Mouse (Mus musculus): ENCODE data around the gene Snx4.

Snx4 gene

GRCm38 (mm10) chr16:33271824-33272223, 20.6 kb downstream of the Snx4 start:
- no peak for DNase-seq (ENCODE audit: low spot score)

- no peak for DNase-seq (ENCODE audit: low spot score)
Measured at GRCm38 (mm10) chr16:33283079-33283478, 31.8 kb downstream of the Snx4 start.

DNA sequence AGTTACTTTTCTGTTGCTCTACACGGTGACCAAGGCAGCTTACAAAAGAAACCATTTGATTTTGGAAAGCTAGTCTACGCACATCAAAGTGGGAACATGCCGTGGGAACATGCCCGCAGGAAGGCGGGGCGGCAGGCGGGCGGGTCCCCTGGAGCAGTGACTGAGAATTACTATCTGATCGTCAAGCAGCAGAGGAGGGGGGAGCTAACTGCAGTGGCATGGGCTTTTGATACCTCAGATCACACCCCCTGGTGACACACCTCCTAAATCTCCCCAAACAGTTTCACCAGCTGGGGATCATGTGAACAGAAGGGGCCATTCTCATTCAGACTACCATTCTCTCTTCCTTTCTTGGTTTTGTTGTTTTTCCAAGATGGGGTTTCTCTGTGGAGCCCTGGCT, 37.3 kb downstream of the Snx4 start:
- DNase-seq (ENCODE audit: low spot score) = no peak

DNA sequence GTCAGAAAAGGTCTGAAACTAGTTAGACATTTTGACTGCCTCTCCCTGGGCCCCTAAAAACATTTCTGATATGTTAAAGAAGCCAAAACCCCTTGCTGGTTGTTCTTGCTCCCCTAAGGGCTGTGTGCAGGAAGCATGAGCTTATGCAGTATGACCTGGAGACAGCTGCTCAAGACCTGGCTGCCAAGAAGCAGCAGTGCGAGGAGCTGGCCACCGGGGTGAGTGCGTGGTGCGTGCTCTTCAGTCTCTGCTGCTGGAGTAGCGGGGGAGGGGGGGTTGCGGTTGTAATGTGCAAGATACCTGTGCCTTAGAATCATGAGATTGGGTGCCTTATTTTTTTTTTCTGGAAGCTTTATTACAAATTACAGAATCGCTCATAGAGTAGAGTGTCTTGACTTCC, 38.7 kb downstream of the Snx4 start:
- DNase-seq (ENCODE audit: low spot score) = no peak

- DNase-seq (ENCODE audit: low spot score) = no peak
Measured at GRCm38 (mm10) chr16:33292241-33292640, 41.0 kb downstream of the Snx4 start.

DNA sequence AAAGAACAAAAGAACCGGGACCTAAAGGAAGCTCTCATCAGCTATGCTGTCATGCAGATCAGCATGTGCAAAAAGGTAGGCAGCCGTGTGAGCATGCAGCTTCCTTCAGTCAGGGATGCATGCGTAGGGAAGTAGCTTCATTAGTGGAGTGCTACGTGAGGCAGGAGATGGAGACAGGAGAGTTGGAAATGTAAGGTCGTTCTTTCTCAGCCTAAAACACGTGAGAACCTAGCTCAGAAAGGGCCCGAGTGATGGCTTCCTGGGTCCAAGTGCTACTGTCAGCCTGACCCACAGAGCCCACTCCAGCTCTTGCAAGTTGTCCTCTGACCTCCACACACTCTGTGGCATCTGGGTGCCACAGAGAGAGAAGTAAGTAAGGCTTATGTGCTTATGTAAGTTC, 43.4 kb downstream of the Snx4 start:
- DNase-seq (ENCODE audit: low spot score) = no peak

DNA sequence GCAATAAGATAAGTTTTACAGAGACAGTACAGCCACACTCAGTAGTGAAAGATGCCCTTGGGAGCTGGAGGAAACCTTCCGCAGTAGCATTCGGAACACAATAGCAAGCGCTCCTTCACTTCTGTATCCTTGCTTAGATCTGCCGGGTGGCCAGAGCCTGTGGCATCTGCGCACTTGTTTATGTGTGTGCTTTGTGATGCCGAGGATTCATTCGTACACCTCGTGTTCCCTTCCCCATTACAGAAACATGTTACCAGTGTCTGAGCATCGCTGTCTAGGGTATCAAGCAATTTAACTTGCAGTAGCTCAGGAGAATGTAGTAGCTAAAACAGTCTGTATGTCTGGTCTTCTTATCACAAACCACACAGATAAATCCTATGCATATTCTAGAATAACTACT, 44.1 kb downstream of the Snx4 start:
- DNase-seq (ENCODE audit: low spot score) = no peak

GRCm38 (mm10) chr16:33297493-33297892, 46.3 kb downstream of the Snx4 start:
- DNase-seq (ENCODE audit: low spot score) = no peak

- DNase-seq (ENCODE audit: low spot score) = peak; percentile 85
Measured at GRCm38 (mm10) chr16:33306633-33307070, 55.4 kb downstream of the Snx4 start.

GRCm38 (mm10) chr16:33307761-33308160, 56.5 kb downstream of the Snx4 start:
- no peak for DNase-seq (ENCODE audit: low spot score)

- DNase-seq (ENCODE audit: low spot score) = peak; percentile 30
Measured at GRCm38 (mm10) chr16:33309066-33309465, 57.8 kb downstream of the Snx4 start.

DNA sequence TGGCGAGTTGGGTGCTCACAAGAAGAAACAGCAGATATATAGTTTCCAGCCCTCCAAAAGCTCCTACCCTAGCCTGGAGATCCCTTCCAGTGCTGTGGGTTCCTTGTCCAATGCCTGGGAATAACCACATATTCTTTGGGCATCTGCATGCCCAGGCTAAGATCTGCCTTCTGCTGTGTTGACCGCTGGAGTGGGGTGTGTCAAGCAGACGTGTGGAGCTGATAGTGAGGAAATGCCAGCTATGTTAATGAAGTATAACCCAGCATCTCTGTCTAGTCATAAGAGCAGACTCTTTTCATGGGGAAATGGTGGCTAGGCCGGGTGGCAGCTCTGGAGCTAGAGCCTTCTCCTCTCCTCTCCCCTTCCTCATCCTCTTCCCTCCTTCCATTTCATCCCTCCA, 64.4 kb downstream of the Snx4 start:
- no peak for DNase-seq (ENCODE audit: low spot score)

DNA sequence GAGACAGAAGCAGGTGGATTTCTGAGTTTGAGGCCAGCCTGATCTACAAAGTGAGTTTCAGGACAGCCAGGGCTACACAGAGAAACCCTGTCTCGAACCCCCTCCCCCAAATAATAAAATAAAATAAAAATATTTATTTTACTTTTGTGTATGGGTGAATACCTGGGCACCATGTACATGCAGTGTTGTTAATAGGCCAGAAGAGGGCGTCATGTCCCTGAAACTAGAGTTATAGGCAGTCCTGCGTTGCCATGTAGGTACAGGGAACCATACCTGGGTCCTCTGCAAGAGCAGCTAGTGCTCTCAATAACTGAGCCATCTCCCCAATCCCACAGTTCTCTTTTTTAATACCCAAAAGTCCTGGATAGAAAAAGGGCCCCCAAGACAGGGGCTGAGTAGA, 66.4 kb downstream of the Snx4 start:
- DNase-seq (ENCODE audit: low spot score) = no peak

DNA sequence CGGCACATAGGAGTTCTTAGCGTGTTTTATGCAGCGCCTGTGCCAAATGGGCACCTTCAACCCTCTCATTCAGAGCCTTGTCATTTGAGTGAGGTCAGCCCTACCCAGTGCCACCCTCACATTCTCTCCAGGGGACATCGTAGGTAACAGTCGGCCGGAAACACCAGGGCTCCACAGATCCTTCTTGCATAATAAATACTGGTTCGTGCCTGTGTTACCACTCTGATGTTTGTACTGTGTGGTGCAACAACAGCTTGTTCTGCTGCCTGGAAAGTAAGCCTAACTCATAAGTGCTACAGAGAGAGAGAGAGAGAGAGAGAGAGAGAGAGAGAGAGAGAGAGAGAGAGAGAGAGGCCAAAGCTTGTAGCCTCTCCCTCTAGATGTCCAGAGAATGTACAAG, 66.8 kb downstream of the Snx4 start:
- no peak for DNase-seq (ENCODE audit: low spot score)

- no peak for DNase-seq (ENCODE audit: low spot score)
Measured at GRCm38 (mm10) chr16:33325704-33326455, 74.6 kb downstream of the Snx4 start.

DNA sequence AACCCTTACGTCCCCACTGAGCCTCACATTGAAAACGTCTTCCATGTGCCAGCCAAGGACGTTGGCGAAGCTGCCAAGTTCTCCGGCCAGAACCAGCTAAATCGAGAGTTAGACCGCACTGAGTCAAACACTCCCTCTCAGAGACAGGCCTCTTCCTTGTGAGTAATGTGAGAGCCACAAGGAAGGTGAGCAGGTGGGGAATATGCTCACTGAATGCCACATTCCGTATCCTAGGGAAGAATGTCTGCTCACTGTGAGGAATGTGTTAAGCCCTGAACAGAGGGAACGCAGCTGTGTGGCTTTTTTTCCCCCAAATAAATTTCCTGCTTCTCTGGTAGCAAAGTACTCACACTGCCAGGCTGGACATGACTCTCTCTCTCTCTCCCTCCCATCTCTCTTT, 75.3 kb downstream of the Snx4 start:
- DNase-seq (ENCODE audit: low spot score) = no peak

GRCm38 (mm10) chr16:33327101-33327500, 75.9 kb downstream of the Snx4 start:
- DNase-seq (ENCODE audit: low spot score) = no peak

GRCm38 (mm10) chr16:33333015-33333414, 81.8 kb downstream of the Snx4 start:
- DNase-seq (ENCODE audit: low spot score) = no peak

DNA sequence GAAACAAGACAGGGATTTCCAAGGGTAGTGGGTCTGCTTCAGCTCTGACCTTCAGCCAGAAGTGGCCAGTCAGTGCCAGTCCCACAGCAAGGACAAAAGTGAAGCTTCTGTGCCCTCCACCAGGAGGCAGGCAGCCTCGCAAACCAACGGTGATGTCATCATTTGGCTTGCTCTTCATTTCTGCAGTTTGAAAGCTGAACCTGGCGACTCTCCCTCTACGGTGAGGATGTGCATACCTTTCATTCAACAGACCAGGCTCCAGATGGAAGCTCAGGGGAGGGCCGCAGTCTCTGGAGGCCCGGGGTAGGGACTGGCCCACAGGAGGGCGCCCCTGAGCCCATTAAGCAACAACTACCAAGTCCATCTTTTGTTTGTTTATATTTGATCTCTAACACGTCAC, 85.9 kb downstream of the Snx4 start:
- peak; percentile 67 for DNase-seq (ENCODE audit: low spot score)

DNA sequence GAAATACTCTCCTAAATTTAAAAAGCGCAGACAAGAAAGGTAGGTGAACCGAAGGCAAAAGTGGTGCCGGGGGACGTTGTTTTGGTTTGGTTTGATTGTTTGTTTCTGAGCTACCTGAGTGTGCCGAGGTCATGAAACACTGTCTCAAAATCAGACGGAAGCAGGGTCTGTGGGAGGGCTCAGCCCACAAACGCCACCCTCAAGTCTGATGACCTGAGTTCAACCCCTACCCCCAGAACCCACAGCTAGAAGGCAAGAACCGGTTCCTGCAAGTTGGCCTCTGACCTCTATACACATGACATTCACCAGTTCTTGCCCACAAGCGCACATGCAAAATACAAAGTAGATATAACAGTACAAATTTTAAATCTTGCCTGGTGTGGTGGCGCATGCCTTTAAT, 86.4 kb downstream of the Snx4 start:
- no peak for DNase-seq (ENCODE audit: low spot score)

DNA sequence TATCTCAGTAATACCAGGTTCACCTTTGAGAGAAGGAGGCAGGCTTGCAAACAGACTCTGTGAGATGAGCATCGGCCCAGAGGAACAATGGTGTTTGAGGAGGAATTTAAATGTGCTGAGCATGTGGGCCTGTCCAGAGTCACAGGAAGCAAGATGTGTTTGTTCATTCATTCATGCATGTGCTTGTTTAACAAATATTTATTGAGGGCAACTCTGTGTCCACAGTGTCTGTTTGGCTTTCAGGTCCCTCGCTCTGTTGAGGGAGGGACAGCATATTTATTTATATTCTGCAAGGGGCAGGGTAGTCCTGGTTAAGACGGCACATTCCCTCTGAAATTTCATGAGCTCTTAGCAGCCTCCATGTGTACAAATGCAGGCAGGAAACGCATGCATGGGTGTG, 87.2 kb downstream of the Snx4 start:
- no peak for DNase-seq (ENCODE audit: low spot score)

DNA sequence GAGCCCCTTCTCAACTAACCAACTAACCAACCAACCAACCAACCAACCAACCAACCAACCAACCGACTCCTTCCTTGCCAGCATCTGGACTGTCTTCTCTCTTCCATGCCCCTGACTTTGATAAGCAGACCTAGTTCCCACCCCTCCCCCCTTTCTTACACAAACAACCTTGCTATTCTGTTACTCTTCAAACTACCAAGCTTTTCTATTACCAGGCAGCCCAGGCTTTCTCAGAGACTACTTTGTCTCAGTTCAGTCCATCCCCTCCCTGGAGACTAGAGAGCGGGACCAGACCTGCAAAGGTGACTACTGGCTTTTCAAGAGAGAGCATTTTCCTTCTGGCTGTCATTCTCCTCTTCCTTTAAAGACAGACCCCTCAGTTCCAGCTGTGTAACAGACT, 88.2 kb downstream of the Snx4 start:
- no peak for DNase-seq (ENCODE audit: low spot score)

- DNase-seq (ENCODE audit: low spot score) = no peak
Measured at GRCm38 (mm10) chr16:33342356-33342755, 91.1 kb downstream of the Snx4 start.

- DNase-seq (ENCODE audit: low spot score) = no peak
Measured at GRCm38 (mm10) chr16:33343106-33343505, 91.9 kb downstream of the Snx4 start.

Measured in embryo, embryonic 10.5 days (tissue).